Mouse (Mus musculus): ENCODE results near the gene Ccnd3.

Ccnd3 gene

GRCm38 (mm10) chr17:47504941-47505346 is at the start of gene Ccnd3:
Gene Ccnd3, plus strand, starts transcription at chr17:47505051.
- peak; percentile 85 for DNase-seq

- no peak for DNase-seq
Measured at GRCm38 (mm10) chr17:47458310-47458709, 46.5 kb upstream of the Ccnd3 start.

DNA sequence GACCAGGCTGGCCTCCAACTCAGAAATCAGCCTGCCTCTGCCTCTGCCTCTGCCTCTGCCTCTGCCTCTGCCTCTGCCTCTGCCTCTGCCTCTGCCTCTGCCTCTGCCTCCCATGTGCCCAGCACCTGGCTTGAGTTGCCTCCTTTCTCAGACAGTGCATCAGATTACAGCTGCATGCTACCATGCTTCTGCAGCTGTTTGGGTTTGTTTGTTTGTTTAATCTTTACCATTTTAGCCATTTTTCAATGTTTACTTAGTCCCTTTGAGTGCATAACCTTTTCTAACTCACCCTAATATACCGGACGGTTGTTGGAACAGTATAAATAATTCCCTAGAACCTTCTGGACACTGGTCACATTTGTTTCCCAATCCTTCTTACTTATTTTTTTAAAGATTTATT is 45.9 kb upstream of the Ccnd3 start:
- DNase-seq, result no peak

- DNase-seq, result no peak
Measured at GRCm38 (mm10) chr17:47459341-47459919, 45.4 kb upstream of the Ccnd3 start.

DNA sequence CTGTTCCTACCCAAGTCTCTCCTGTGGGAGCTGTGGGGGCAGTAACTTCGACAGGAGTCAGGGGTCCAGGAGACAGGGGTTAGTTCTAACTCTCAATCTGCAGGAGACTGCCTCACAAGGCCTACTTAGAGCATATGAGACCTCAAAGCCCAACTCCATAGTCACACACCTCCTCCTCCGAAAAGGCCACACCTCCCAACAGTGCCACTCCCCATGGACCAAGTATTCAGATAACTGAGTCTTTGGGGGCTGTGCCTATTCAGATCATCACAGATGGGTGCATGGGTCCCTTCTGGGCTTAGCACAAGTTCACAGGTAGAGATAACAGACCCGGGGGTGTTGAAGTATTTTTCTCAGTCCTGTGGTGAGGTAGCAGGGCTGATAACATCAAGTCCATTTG is 43.2 kb upstream of the Ccnd3 start:
- DNase-seq, result no peak

DNA sequence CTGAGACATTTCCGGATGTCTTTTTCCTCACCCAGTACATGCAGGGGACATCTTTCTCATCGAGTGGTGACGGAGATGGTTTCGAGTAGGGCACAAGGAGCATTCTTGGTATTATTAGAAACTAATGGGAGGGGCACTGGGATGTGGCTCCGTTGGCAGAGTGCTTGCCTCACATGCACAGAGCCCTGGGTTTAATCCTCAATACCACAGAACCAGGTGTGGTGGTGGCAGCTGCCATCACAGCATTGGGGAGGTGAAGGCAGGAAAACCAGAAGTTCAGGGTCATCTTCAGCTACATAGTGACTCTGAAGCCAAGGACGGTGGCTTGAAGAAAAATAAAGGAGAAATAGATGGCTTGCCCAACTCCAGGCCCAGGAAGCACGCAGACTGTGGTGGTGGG is 42.6 kb upstream of the Ccnd3 start:
- no peak for DNase-seq

DNA sequence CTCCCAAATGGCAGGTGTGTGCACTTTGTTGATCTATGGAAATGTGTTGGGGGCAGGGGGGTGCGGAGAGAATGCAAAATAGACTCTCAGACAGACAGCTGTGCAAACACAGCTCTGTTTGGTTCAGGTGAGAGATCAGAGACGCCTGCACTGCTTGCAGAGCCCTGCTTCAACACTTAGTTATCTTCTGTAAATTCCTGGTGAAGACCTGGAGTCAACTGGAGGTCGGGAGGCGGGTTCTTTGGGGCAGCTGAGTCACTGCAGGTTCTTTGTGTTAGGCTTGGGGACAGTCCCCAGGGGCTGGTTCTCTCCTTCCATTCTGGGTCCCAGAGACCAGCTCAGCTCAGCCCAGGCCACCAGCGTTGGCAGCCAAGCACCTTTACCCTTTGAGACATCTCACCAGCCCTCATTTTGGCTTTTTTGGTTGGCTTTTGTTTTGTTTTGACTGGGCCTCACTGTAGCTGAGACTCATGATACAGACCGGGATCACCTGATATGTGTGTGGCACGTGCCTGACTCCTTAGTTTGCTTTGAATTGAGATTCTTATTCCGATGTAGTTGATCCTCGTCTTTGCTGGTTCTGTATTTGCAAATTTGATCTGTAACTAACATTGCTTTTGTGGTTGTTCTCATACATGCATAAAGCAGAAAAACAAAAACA is 42.0 kb upstream of the Ccnd3 start:
- DNase-seq, result no peak

GRCm38 (mm10) chr17:47464248-47464965 is 40.4 kb upstream of the Ccnd3 start:
- no peak for DNase-seq

DNA sequence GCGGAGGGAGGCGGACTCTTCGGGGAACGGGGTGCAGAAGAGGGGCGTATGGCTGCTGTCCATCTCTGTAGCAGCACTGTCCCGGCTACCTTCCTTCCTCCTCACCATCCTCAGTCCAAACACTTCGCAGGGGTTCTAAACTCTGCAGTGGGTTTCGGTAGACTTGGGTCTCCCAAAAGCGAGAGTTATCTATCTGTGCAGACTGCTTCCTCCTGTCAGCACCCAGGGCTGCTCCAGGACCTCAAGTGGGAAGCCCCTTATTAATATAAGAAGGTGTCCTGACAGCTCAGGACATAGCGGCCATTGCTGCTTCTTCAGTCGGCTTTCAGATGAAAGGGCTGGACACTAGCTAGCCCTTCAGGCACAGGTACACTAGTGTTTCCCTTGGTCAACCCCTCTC is 39.8 kb upstream of the Ccnd3 start:
- no peak for DNase-seq

DNA sequence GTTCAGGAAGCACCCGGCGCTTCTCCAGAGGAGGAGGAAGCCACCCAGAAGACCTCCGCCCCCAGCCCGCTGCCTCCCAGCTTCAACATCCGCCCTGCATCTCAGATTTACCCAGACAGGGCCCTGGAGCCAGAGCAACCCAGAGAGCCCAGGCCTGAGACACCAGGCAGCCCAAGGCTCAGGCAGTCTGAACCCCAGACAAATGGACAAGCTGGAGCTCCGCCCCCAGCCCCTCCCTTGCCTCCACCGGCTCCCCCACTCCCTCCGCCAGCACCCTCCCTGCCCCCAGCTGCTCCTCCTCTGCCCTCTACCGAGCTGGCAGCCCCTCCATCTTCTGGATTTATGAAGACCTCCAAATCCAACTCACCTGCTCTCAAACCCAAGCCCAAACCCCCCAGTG is 38.6 kb upstream of the Ccnd3 start:
- DNase-seq, result no peak

DNA sequence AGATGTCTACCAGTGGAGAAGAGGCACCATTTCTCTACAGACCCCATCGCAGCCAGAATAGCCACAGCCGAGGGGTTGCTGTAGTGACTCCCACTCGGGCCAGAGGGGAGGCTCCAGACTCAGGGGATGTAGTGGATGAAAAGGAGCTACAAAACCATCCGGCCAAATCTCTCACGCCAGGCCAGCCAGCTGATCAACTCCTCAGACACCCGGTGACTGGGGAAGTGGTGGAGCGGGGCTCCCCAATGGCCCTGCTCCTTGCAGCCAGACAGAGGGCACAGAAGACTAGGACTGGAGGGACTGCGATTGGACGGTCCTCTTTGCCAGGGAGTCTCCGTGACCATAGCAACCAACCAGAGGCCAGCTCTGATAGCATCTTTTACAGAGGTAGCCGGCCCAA is 37.2 kb upstream of the Ccnd3 start:
- no peak for DNase-seq

DNA sequence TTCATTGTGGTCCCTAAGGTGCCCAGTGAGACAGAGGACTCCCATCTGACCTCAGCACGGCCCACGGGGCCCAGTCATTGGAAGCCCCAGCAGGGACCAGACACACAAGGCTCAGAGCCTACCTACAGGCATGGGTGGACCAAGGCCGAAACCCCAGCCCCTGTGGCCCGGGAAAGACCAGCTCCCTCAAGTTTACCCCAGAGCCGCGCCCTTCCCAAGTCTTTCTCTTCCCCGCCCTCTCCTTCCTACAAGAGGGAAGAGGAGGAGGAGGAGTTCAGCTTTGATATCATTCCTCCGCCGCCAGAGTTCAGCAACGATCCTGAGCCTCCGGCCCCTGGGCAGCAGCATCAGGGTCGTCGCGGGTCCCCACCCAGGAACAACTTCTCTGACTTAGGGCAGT is 36.8 kb upstream of the Ccnd3 start:
- no peak for DNase-seq

GRCm38 (mm10) chr17:47468466-47468865 is 36.4 kb upstream of the Ccnd3 start:
- DNase-seq, result no peak

DNA sequence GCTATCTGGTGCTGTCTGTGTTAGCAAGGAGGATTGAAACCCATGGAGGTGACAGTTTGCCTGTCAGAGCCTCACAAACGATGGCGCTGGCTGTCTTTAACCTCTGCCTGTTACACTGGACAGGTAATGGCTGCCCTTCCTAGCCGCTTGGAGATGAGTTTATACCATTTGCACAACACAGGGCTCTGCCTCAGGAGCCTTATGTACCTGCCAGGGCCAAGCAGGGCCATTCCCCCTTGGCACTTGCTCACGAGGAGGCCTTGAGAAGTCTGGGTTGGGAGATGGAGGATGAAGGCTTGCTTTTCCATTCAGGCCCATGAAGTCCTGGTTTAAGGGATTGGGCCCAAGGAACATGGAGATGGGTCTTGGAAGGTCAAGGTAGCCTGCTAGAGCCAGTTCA is 35.2 kb upstream of the Ccnd3 start:
- no peak for DNase-seq

DNA sequence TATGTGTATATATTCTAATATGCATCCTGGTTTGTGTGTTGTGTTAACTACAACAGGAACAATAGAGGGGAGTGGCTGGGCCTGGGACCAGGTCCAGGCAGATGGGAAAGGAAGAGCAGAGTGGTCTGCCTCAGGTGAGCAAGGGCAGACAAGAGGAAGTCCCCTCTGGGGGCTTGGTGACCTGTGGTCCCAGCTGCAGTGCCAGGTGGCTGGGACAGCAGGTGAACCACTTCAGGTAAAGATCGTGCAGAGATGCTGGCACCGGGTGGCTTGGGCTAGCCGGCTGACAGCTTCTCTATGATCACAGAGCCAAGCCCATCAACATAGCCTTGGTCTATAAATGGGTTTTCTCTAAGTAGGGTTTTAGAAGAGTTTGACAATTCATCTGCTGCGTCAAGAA is 34.7 kb upstream of the Ccnd3 start:
- DNase-seq, result no peak

GRCm38 (mm10) chr17:47470686-47471085 is 34.2 kb upstream of the Ccnd3 start:
- DNase-seq, result no peak

- DNase-seq, result no peak
Measured at GRCm38 (mm10) chr17:47472435-47473350, 32.2 kb upstream of the Ccnd3 start.

DNA sequence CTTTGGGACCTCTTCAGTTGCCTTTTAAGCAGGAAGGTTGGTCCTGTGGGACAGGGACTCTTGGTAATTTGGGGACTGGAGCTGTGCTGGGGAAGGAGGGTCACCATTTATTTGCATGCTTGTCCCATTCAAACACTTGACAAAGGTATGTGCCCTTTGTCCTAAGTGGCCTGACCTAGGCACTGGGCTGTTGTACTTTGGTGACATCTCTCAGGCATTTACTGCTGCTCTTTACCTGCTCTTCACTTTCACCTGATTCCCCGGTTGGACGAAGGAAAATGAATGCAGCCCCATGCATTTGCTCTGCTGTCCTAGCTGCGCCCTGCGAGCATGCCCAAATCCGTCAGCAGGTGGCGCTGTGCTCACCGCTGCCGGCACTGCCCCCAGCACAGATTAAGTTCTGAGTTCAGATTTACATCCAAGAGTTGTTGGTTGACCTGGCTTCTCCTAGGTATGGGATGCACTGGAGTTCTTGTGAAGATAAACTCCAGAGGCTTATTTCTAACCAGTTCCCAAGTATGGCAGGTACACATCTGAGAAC is 31.3 kb upstream of the Ccnd3 start:
- DNase-seq, result peak; percentile 56

- no peak for DNase-seq
Measured at GRCm38 (mm10) chr17:47474250-47474649, 30.6 kb upstream of the Ccnd3 start.

- no peak for DNase-seq
Measured at GRCm38 (mm10) chr17:47475181-47475580, 29.7 kb upstream of the Ccnd3 start.

DNA sequence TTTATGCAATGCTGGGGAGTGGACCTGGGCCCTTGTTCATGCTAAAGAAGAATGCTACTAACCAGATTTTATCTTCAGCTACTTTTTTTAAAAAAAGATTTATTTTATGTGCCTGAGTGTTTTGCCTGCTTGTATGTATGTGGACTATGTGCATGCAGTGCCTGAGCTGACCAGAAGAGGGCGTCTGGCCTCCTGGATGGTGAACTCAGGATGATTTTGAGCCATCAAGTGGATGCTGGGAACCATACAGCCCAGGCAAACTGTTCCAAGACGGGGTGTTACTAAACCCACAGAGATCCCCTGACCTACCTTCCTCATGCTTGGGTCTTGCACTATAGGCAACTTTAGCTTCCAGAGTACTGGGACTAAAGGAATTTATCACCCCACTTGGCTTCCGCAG is 29.1 kb upstream of the Ccnd3 start:
- DNase-seq, result no peak

GRCm38 (mm10) chr17:47479887-47480286 is 25.0 kb upstream of the Ccnd3 start:
- DNase-seq, result no peak

- peak; percentile 73 for DNase-seq
Measured at GRCm38 (mm10) chr17:47482401-47482800, 22.4 kb upstream of the Ccnd3 start.
